Mouse (Mus musculus) neural tube, embryonic 12.5 days (tissue): ENCODE measurements around the gene Fam198b. TPM values are rescaled to one million over a fixed set of nuclear protein-coding genes. Genes with fewer than 3 reads are reported as not detected.
A peak's percentile ranks its signal among the peaks of the same experiment; 100 is the strongest.

Experiments
- ATAC-seq: fragments of 200-750 bp; cut with Nextera tagmentation; 2 replicates; pipeline ENCODE4 v1.8.0; 2017; ENCODE audit warnings: low read depth, mild to moderate bottlenecking, moderate TSS enrichment, moderate library complexity; ENCODE audit not compliant: low FRiP score
- H3K27ac ChIP-seq: fragments of 300-500 bp; sonication (generic); 2 replicates; pipeline ENCODE4 v1.5.1; 2016
- H3K27me3 ChIP-seq: fragments of 300-500 bp; sonication (generic); replicated peaks from 2 replicates; pipeline ENCODE4 v1.6.1; 2016; ENCODE audit warnings: mild to moderate bottlenecking
- H3K36me3 ChIP-seq: fragments of 300-500 bp; sonication (generic); 2 replicates; pipeline ENCODE4 v1.6.1; 2016; ENCODE audit warnings: mild to moderate bottlenecking
- H3K4me1 ChIP-seq: fragments of 300-500 bp; sonication (generic); 2 replicates; pipeline ENCODE4 v1.6.1; 2016
- H3K4me2 ChIP-seq: fragments of 300-500 bp; sonication (generic); replicated peaks from 2 replicates; pipeline ENCODE4 v1.6.1; 2016; ENCODE audit warnings: mild to moderate bottlenecking
- H3K4me3 ChIP-seq: fragments of 300-500 bp; sonication (generic); 2 replicates; pipeline ENCODE4 v1.5.1; 2016
- H3K9ac ChIP-seq: fragments of 300-500 bp; sonication (generic); 2 replicates; pipeline ENCODE4 v1.6.1; 2016; ENCODE audit warnings: mild to moderate bottlenecking
- H3K9me3 ChIP-seq: fragments of 300-500 bp; sonication (generic); 2 replicates; pipeline ENCODE4 v1.6.1; 2016; ENCODE audit warnings: mild to moderate bottlenecking
- WGBS: fragments of 180-500 bp; shearing (Covaris S2); methylation state at CpG from one replicate; pipeline ENCODE4 v1.1.7; 2016; 5-methylcytosine and 5-hydroxymethylcytosine counted together
- polyA plus RNA-seq: library from polyadenylated mRNA; unstranded; fragments of >200 nt; fragmentation: Nextera tagmentation; extraction: Ambion mirVana; gene quantifications from 2 replicates; pipeline ENCODE4 v1.2.1, GENCODE M21; 2016

Fam198b gene
- polyA plus RNA-seq, 1 experiment from 2014 or later, result 7.9 TPM

DNA sequence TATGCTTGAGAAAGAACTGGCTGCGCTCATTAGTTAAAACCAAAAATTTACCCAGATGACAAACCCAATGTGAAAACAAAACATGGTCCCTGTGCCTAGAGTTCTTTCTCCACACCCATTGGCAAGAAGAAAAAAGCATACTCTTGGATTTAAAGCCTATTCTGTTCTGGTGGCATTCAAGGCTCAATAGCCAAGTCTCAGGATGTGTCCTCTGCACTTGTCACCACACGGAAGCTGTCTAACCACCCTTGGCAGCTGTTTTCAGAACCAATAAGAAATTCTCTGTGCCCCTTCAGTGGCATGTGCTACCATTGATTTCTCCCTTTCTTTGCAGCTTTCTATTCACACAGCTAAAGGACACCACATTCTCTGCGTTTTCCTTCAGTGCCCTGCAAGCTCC lies 26.1 kb upstream of the Fam198b start:
- Histone ChIP-seq H3K36me3 (no peaks in the 10 kb centered on the region), H3K9me3 (no peaks in the 10 kb centered on the region), H3K27me3 (no peaks in the 10 kb centered on the region), H3K4me1 (no peaks in the 10 kb centered on the region), H3K9ac (no peak overlapping the region), H3K27ac (no peak overlapping the region), H3K4me2 (no peak overlapping the region), H3K4me3 (no peak overlapping the region)
- WGBS, result 80% methylated on average over 3 of the region's 3 CpGs
- ATAC-seq, result no peak

- H3K36me3 ChIP-seq, result no peaks in the 10 kb centered on the region
- no peak overlapping the region for H3K27ac ChIP-seq
- H3K4me3 ChIP-seq, result no peak overlapping the region
- H3K4me1 ChIP-seq, result 0 out of 2 replicates have a peak, but pooled peaks cover 5% of the 10 kb centered on the region
- no peak overlapping the region for H3K4me2 ChIP-seq
- no peak for ATAC-seq
- H3K27me3 ChIP-seq, result no peaks in the 10 kb centered on the region
- H3K9ac ChIP-seq, result no peak overlapping the region
- H3K9me3 ChIP-seq, result no peaks in the 10 kb centered on the region
- WGBS, result 80% methylated on average over 7 of the region's 7 CpGs
Measured at GRCm38 (mm10) chr3:79864824-79865223, 19.5 kb upstream of the Fam198b start.

- no peaks in the 10 kb centered on the region for H3K36me3 ChIP-seq
- H3K27me3 ChIP-seq, result no peaks in the 10 kb centered on the region
- 81% methylated on average over 3 of the region's 3 CpGs for WGBS
- no peak overlapping the region for H3K4me3 ChIP-seq
- H3K4me1 ChIP-seq, result 0 out of 2 replicates have a peak, but pooled peaks cover 5% of the 10 kb centered on the region
- ATAC-seq, result no peak
- H3K9ac ChIP-seq, result no peak overlapping the region
- H3K27ac ChIP-seq, result no peak overlapping the region
- no peak overlapping the region for H3K4me2 ChIP-seq
- no peaks in the 10 kb centered on the region for H3K9me3 ChIP-seq
Measured at GRCm38 (mm10) chr3:79866089-79866488, 18.2 kb upstream of the Fam198b start.

GRCm38 (mm10) chr3:79866526-79866925 lies 17.8 kb upstream of the Fam198b start:
- H3K9me3 ChIP-seq, result no peaks in the 10 kb centered on the region
- H3K36me3 ChIP-seq, result no peaks in the 10 kb centered on the region
- H3K27ac ChIP-seq, result no peak overlapping the region
- H3K9ac ChIP-seq, result no peak overlapping the region
- 0 out of 2 replicates have a peak, but pooled peaks cover 5% of the 10 kb centered on the region for H3K4me1 ChIP-seq
- no peak overlapping the region for H3K4me2 ChIP-seq
- peak; percentile 42; the same call in 1 of the 2 replicates for ATAC-seq
- no peak overlapping the region for H3K4me3 ChIP-seq
- 82% methylated on average over 9 of the region's 9 CpGs for WGBS
- no peaks in the 10 kb centered on the region for H3K27me3 ChIP-seq

GRCm38 (mm10) chr3:79867121-79867709 lies 17.1 kb upstream of the Fam198b start:
- no peak overlapping the region for H3K9ac ChIP-seq
- H3K4me1 ChIP-seq, result 0 out of 2 replicates have a peak, but pooled peaks cover 5% of the 10 kb centered on the region
- H3K4me3 ChIP-seq, result no peak overlapping the region
- ATAC-seq, result 0 out of 2 replicates have a peak, but pooled peaks have one; percentile 38
- H3K27ac ChIP-seq, result no peak overlapping the region
- H3K36me3 ChIP-seq, result no peaks in the 10 kb centered on the region
- H3K9me3 ChIP-seq, result no peaks in the 10 kb centered on the region
- no peaks in the 10 kb centered on the region for H3K27me3 ChIP-seq
- 53% methylated on average over 1 of the region's 1 CpGs for WGBS
- H3K4me2 ChIP-seq, result no peak overlapping the region

DNA sequence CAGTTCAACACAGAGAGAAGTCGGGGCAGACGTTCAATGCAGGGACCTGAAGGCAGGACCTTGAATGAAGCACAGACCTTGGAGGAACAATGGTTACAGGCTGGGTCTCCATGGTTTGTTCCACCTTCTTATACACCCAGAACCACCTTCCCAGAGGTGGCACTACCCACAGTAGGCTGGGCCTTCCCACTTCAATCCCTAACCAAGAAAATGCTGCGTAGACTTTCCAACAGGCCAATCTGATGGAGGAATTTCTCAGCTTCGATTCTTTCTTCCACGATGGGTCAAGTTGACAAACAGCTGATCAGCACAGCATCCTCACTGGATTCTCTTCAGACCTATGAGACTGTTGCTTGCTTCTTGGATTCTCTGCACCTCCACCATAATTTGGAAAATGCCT lies 8.9 kb upstream of the Fam198b start:
- Histone ChIP-seq H3K4me3 (no peak overlapping the region), H3K4me1 (peaks cover 6% of the 10 kb centered on the region), H3K36me3 (no peaks in the 10 kb centered on the region), H3K9me3 (no peaks in the 10 kb centered on the region), H3K27ac (no peak overlapping the region), H3K9ac (no peak overlapping the region), H3K4me2 (no peak overlapping the region), H3K27me3 (no peaks in the 10 kb centered on the region)
- no peak for ATAC-seq
- 91% methylated on average over 5 of the region's 5 CpGs for WGBS

DNA sequence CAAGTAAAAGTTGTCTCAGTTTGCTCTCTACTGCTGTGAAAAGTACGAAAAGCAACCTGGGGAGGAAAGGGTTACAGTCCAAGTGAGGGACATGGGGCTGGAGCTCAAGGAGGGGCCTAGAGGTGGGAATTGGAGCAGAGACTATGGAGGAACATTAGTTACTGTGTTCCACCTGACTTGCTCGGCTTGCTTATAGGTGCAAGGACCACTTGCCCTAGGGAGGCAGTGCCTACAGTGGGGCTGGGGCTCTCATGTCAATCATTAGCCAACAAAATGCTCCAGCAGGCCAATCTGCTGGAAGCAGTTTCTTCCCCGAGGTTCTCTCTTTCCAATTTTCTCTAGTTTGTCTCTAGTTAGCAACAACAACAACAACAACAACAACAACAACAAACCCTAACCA lies 6.0 kb upstream of the Fam198b start:
- WGBS, result 45% methylated on average over 3 of the region's 3 CpGs
- no peak for ATAC-seq
- peaks cover 6% of the 10 kb centered on the region for H3K4me1 ChIP-seq
- H3K36me3 ChIP-seq, result no peaks in the 10 kb centered on the region
- H3K9me3 ChIP-seq, result no peaks in the 10 kb centered on the region
- no peak overlapping the region for H3K27ac ChIP-seq
- no peak overlapping the region for H3K4me2 ChIP-seq
- no peak overlapping the region for H3K4me3 ChIP-seq
- H3K27me3 ChIP-seq, result no peaks in the 10 kb centered on the region
- no peak overlapping the region for H3K9ac ChIP-seq

GRCm38 (mm10) chr3:79879246-79879645 lies 5.1 kb upstream of the Fam198b start:
- no peaks in the 10 kb centered on the region for H3K9me3 ChIP-seq
- no peaks in the 10 kb centered on the region for H3K36me3 ChIP-seq
- no peak for ATAC-seq
- H3K9ac ChIP-seq, result no peak overlapping the region
- H3K4me2 ChIP-seq, result peak overlapping the region; percentile 37
- no peak overlapping the region for H3K27ac ChIP-seq
- peaks cover 6% of the 10 kb centered on the region for H3K4me1 ChIP-seq
- no peak overlapping the region for H3K4me3 ChIP-seq
- 33% methylated on average over 9 of the region's 9 CpGs for WGBS
- no peaks in the 10 kb centered on the region for H3K27me3 ChIP-seq

DNA sequence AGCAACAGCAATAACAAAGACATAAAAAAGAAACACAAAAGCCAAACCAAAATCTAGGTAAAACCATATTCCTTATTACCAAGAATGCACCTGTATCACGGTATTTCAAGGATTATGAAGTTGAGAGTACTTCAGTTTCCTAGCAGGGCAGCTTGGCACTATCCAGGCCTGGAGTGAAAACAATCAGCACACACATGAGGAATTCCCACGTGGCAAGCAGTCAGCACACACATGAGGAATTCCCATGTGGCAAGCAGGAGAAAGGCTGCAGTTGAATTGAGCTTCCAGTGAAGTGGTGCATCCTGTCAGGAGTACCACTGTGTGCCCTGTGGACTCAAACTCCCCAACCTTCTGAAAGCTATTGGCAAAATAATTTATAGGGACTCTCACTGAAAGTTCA lies 2.7 kb upstream of the Fam198b start:
- ATAC-seq, result no peak
- Histone ChIP-seq H3K4me1 (peaks cover 13% of the 10 kb centered on the region), H3K27me3 (no peaks in the 10 kb centered on the region; the same call in 1 of the 2 replicates), H3K36me3 (no peaks in the 10 kb centered on the region), H3K4me3 (no peak overlapping the region), H3K27ac (no peak overlapping the region), H3K4me2 (no peak overlapping the region), H3K9ac (no peak overlapping the region), H3K9me3 (no peaks in the 10 kb centered on the region)
- WGBS, result 62% methylated on average over 2 of the region's 2 CpGs

- Histone ChIP-seq H3K27me3 (no peaks in the 10 kb centered on the region; the same call in 1 of the 2 replicates), H3K9me3 (no peaks in the 10 kb centered on the region), H3K27ac (no peak overlapping the region), H3K4me1 (peaks cover 13% of the 10 kb centered on the region), H3K9ac (no peak overlapping the region), H3K4me3 (no peak overlapping the region), H3K4me2 (no peak overlapping the region), H3K36me3 (no peaks in the 10 kb centered on the region)
- 47% methylated on average over 7 of the region's 7 CpGs for WGBS
- no peak for ATAC-seq
Measured at GRCm38 (mm10) chr3:79883092-79883491, 1.2 kb upstream of the Fam198b start.

GRCm38 (mm10) chr3:79884761-79885189 lies 442 bp downstream of the Fam198b start:
- ATAC-seq, result no peak; the same call in 1 of the 2 replicates
- Histone ChIP-seq H3K4me1 (peaks cover 7% of the 10 kb centered on the region), H3K27ac (no peak overlapping the region), H3K27me3 (no peaks in the 10 kb centered on the region; the same call in 1 of the 2 replicates), H3K9me3 (no peaks in the 10 kb centered on the region), H3K4me3 (no peak overlapping the region), H3K4me2 (peak overlapping the region; percentile 35), H3K36me3 (no peaks in the 10 kb centered on the region), H3K9ac (no peak overlapping the region)
- WGBS, result 13% methylated on average over 9 of the region's 9 CpGs

DNA sequence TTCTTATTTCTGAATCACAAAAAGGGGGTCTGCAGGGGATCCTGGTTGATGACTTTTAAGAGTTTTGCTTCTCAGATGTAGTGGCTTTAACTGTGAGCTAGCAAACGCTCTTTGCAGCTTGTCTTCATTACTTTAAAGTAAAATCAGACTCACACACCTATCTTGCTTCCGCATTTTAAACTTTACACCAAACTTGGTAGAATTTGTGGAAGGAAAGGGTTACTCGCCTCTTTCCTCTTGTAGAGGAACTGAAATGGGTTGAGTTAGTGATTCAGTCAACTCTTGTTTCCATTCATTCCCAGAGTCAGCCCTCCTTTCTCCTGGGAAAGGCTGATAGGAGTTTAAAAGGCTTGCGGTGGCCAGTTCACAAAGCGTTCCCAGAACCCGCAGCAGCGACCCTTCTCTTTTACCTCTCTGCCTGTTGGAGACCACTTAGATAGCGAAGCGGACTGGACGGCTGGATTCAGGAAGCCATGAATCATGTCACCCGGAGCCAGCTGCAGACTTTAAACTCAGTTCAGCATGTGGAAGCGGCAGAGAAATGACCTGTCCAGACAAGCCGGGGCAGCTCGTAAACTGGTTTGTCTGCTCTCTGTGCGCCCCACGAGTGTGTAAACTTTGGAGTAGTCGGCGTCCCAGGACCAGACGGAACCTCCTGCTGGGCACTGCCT lies 1.5 kb downstream of the Fam198b start:
- H3K9ac ChIP-seq, result no peak overlapping the region
- no peaks in the 10 kb centered on the region for H3K36me3 ChIP-seq
- H3K27me3 ChIP-seq, result no peaks in the 10 kb centered on the region; the same call in 1 of the 2 replicates
- 14% methylated on average over 19 of the region's 19 CpGs for WGBS
- no peaks in the 10 kb centered on the region for H3K9me3 ChIP-seq
- peak overlapping the region; percentile 21 for H3K4me3 ChIP-seq
- H3K4me1 ChIP-seq, result peaks cover 7% of the 10 kb centered on the region
- no peak overlapping the region for H3K27ac ChIP-seq
- peak; percentile 29; the same call in 1 of the 2 replicates for ATAC-seq
- H3K4me2 ChIP-seq, result peak overlapping the region; percentile 47
